Mouse (Mus musculus) forebrain, postnatal 0 days (tissue): ENCODE measurements around the gene Prr13. TPM values are rescaled to one million over a fixed set of nuclear protein-coding genes. Genes with fewer than 3 reads are reported as not detected.

ENCODE experiments used
- ATAC-seq: fragments of 200-750 bp; cut with Nextera tagmentation; 2 replicates; pipeline ENCODE4 v1.8.0; 2017; ENCODE audit warnings: mild to moderate bottlenecking, moderate library complexity
- DNase-seq: peaks from one replicate; pipeline ENCODE4 v3.0.0-alpha.2; 2015
- H3K27ac ChIP-seq: fragments of 300-500 bp; sonication (generic); 2 replicates; pipeline ENCODE4 v1.5.1; 2014; ENCODE audit warnings: low read depth, mild to moderate bottlenecking, antibody characterized with exemption, low read length, moderate library complexity, mixed read lengths
- H3K27me3 ChIP-seq: fragments of 300-500 bp; sonication (generic); 2 replicates; pipeline ENCODE4 v1.6.1; 2014; ENCODE audit warnings: mild to moderate bottlenecking, low read length, mixed read lengths; ENCODE audit not compliant: insufficient read depth
- H3K36me3 ChIP-seq: fragments of 300-500 bp; sonication (generic); 2 replicates; pipeline ENCODE4 v1.6.1; 2014; ENCODE audit warnings: mild to moderate bottlenecking, moderate library complexity; ENCODE audit not compliant: insufficient read depth
- H3K4me1 ChIP-seq: fragments of 300-500 bp; sonication (generic); 2 replicates; pipeline ENCODE4 v1.6.1; 2014; ENCODE audit warnings: antibody characterized with exemption; ENCODE audit not compliant: insufficient read depth
- H3K4me2 ChIP-seq: fragments of 300-500 bp; sonication (generic); 2 replicates; pipeline ENCODE4 v1.6.1; 2014; ENCODE audit warnings: low read depth, mild to moderate bottlenecking, moderate library complexity
- H3K4me3 ChIP-seq: fragments of 300-500 bp; sonication (generic); 2 replicates; pipeline ENCODE4 v1.5.1; 2014; ENCODE audit warnings: low read depth, low read length, mixed read lengths
- H3K9ac ChIP-seq: fragments of 300-500 bp; sonication (generic); 2 replicates; pipeline ENCODE4 v1.6.1; 2014; ENCODE audit warnings: mild to moderate bottlenecking
- H3K9me3 ChIP-seq: fragments of 300-500 bp; sonication (generic); 2 replicates; pipeline ENCODE4 v1.6.1; 2016; ENCODE audit warnings: low read length
- CTCF ChIP-seq: sonication (generic); IDR thresholded peaks from 2 replicates; pipeline ENCODE4 v1.5.1; 2016; ENCODE audit warnings: antibody characterized with exemption, control low read depth, low read depth
- WGBS: fragments of 180-500 bp; shearing (Covaris S2); extraction: QIAGEN DNeasy Blood & Tissue Kit; methylation state at CpG from one replicate; pipeline ENCODE4 v1.1.7; 2014; 5-methylcytosine and 5-hydroxymethylcytosine counted together
- polyA plus RNA-seq: library from polyadenylated mRNA; unstranded; fragments of >200 nt; fragmentation: Nextera tagmentation; extraction: Ambion mirVana; gene quantifications from 2 replicates; pipeline ENCODE4 v1.2.1, GENCODE M21; 2015
- total RNA-seq: library from RNA; depleted of rRNA; stranded (reverse); fragments of >200 nt; gene quantifications from 2 replicates; pipeline ENCODE4 v1.2.3, GENCODE M21; 2014; rRNA removed

Gene Prr13
- total RNA-seq, result 21.5 and 22.3 TPM in 2 replicates
- 69.9 and 90.9 TPM in 2 replicates for polyA plus RNA-seq

GRCm38 (mm10) chr15:102458904-102459317 is at the start of gene Prr13:
TSS of gene Prr13 (plus strand) at chr15:102459028.
- H3K9me3 ChIP-seq, result no peaks in the 10 kb centered on the region
- peak within 1 kb of the TSS; percentile 41; the same call in 1 of the 2 replicates for H3K9ac ChIP-seq
- H3K36me3 ChIP-seq, result no peaks in the 10 kb centered on the region
- H3K4me1 ChIP-seq, result peaks cover 6% of the 10 kb centered on the region; the same call in 1 of the 2 replicates
- peak; percentile 74 for TF ChIP-seq CTCF
- H3K4me3 ChIP-seq, result peak within 1 kb of the TSS; percentile 43
- WGBS, result under 1% methylated on average over 19 of the region's 19 CpGs
- DNase-seq (peak; percentile 90), ATAC-seq (peak; percentile 86)
- 0 out of 2 replicates have a peak within 1 kb of the TSS, but pooled peaks have one; percentile 10 for H3K27ac ChIP-seq
- H3K4me2 ChIP-seq, result peak within 1 kb of the TSS; percentile 64
- no peaks in the 10 kb centered on the region for H3K27me3 ChIP-seq

DNA sequence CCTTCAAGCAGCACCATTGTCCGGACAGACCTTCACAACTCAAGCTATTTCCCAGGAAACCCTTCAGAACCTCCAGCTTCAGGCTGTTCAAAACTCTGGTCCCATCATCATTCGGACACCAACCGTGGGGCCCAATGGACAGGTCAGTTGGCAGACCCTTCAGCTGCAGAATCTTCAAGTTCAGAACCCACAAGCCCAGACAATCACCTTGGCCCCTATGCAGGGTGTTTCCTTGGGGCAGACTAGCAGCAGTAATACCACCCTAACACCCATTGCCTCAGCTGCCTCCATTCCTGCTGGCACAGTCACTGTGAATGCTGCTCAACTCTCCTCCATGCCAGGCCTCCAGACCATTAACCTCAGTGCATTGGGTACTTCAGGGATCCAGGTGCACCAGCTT is 49.5 kb upstream of the Prr13 start:
- ATAC-seq, result no peak
- TF ChIP-seq CTCF, result no peak
- WGBS, result 94% methylated on average over 3 of the region's 3 CpGs
- DNase-seq, result no peak
- Histone ChIP-seq H3K4me2 (no peak overlapping the region), H3K4me1 (peaks cover 22% of the 10 kb centered on the region), H3K36me3 (peaks cover 29% of the 10 kb centered on the region), H3K27me3 (no peaks in the 10 kb centered on the region), H3K4me3 (no peak overlapping the region), H3K9me3 (no peaks in the 10 kb centered on the region), H3K27ac (no peak overlapping the region), H3K9ac (no peak overlapping the region)

- peaks cover 29% of the 10 kb centered on the region for H3K36me3 ChIP-seq
- H3K4me1 ChIP-seq, result peaks cover 22% of the 10 kb centered on the region
- no peak overlapping the region for H3K4me2 ChIP-seq
- DNase-seq, result no peak
- WGBS, result 100% methylated on average over 1 of the region's 1 CpGs
- H3K9ac ChIP-seq, result no peak overlapping the region
- no peak for TF ChIP-seq CTCF
- no peak for ATAC-seq
- H3K4me3 ChIP-seq, result no peak overlapping the region
- H3K9me3 ChIP-seq, result no peaks in the 10 kb centered on the region
- no peaks in the 10 kb centered on the region for H3K27me3 ChIP-seq
- H3K27ac ChIP-seq, result no peak overlapping the region
Observed at GRCm38 (mm10) chr15:102411077-102411476, 47.8 kb upstream of the Prr13 start.

- peaks cover 22% of the 10 kb centered on the region for H3K36me3 ChIP-seq
Observed at GRCm38 (mm10) chr15:102413687-102414086, 45.1 kb upstream of the Prr13 start.

DNA sequence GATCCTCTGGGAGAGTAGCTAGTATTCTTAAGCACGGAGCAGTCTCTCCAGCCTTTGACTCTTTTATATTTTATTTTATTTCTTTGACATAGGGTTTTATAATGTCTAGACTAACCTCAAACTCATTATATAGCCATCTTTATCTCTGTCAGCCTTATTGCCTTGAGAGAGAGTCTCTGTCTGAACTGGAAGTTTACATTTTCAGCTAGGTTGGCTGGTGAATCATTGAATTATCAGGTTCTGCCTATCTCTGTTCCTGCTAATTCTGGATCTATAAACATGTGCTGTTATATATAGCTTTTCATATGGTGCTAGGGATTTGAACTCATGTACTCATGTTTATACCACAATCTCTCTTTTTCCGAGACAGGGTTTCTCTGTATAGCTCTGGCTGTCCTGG is 41.3 kb upstream of the Prr13 start:
- DNase-seq (no peak), ATAC-seq (no peak)
- peaks cover 3% of the 10 kb centered on the region; the same call in 1 of the 2 replicates for H3K36me3 ChIP-seq
- no peaks in the 10 kb centered on the region for H3K27me3 ChIP-seq
- no peak overlapping the region for H3K4me2 ChIP-seq
- WGBS, result 87% methylated on average over 2 of the region's 2 CpGs
- H3K27ac ChIP-seq, result no peak overlapping the region
- TF ChIP-seq CTCF, result no peak
- H3K9ac ChIP-seq, result no peak overlapping the region
- no peaks in the 10 kb centered on the region for H3K4me1 ChIP-seq
- H3K4me3 ChIP-seq, result no peak overlapping the region
- no peaks in the 10 kb centered on the region for H3K9me3 ChIP-seq

More at GRCm38 (mm10) chr15:102413687-102414086, 45.1 kb upstream of the Prr13 start:
- H3K4me3 ChIP-seq, result no peak overlapping the region
- DNase-seq (no peak), ATAC-seq (no peak)
- no peak overlapping the region for H3K4me2 ChIP-seq
- no peaks in the 10 kb centered on the region for H3K9me3 ChIP-seq
- H3K4me1 ChIP-seq, result peaks cover 14% of the 10 kb centered on the region
- no peaks in the 10 kb centered on the region for H3K27me3 ChIP-seq
- TF ChIP-seq CTCF, result no peak
- no peak overlapping the region for H3K9ac ChIP-seq
- H3K27ac ChIP-seq, result no peak overlapping the region

DNA sequence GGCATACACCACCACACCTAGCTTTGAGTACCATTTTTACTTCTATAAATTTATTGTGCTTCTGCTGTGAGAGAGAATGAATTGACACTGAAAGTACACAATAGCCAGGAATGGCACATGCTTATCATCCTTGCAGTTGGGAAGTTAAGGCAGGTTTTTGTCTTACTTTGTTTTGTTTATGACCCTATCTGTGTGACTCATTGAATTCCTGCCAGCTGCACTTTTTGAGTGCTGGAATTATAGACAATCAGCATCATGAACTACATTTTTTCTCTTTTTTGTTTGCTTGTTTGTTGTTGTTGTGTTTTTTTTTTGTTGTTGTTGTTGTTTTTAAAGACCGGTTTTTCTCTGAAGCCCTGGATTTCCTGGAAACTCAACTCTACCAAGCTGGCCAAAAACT is 37.8 kb upstream of the Prr13 start:
- H3K36me3 ChIP-seq, result peaks cover 4% of the 10 kb centered on the region
- H3K9me3 ChIP-seq, result no peaks in the 10 kb centered on the region
- H3K27ac ChIP-seq, result no peak overlapping the region
- TF ChIP-seq CTCF, result no peak
- H3K4me2 ChIP-seq, result no peak overlapping the region
- WGBS, result 55% methylated on average over 1 of the region's 1 CpGs
- H3K4me1 ChIP-seq, result no peaks in the 10 kb centered on the region
- DNase-seq (no peak), ATAC-seq (no peak)
- no peak overlapping the region for H3K4me3 ChIP-seq
- H3K9ac ChIP-seq, result no peak overlapping the region
- no peaks in the 10 kb centered on the region for H3K27me3 ChIP-seq

- DNase-seq (peak; percentile 75), ATAC-seq (no peak; the same call in 1 of the 2 replicates)
- Histone ChIP-seq H3K27ac (no peak overlapping the region), H3K9ac (no peak overlapping the region), H3K27me3 (no peaks in the 10 kb centered on the region), H3K9me3 (no peaks in the 10 kb centered on the region), H3K4me3 (no peak overlapping the region), H3K36me3 (peaks cover 8% of the 10 kb centered on the region), H3K4me1 (no peaks in the 10 kb centered on the region), H3K4me2 (no peak overlapping the region)
- WGBS, result 50% methylated on average over 3 of the region's 3 CpGs
- TF ChIP-seq CTCF, result peak; percentile 69
Observed at GRCm38 (mm10) chr15:102421437-102421836, 37.4 kb upstream of the Prr13 start.
